Mouse (Mus musculus) lung, postnatal 4 days (tissue): Measurements from ENCODE around the gene Wdr41.

ENCODE experiments used
- DNase-seq, 2 experiments: peaks; one replicate each; pipeline ENCODE4 v3.0.0; 2021

Gene Wdr41

DNA sequence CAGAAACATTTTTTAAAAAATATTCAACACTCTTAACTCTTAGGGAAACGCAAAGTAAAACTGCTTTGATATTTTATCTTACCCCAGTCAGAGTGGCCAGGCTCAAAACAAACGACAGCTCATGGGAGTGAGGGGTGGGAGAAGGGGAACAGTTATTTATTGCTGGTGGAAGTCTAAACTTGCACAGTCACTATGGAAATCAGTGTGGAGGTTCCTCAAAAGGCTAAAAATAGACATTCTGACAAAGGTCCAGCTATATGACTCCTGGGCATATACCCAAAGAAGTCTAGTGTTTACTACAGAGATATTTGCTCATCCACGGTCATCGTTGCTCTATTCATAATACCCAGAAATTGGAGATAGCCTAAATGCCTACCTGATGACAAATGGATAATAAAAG is 62.1 kb downstream of the Wdr41 start:
- DNase-seq = no peak

DNA sequence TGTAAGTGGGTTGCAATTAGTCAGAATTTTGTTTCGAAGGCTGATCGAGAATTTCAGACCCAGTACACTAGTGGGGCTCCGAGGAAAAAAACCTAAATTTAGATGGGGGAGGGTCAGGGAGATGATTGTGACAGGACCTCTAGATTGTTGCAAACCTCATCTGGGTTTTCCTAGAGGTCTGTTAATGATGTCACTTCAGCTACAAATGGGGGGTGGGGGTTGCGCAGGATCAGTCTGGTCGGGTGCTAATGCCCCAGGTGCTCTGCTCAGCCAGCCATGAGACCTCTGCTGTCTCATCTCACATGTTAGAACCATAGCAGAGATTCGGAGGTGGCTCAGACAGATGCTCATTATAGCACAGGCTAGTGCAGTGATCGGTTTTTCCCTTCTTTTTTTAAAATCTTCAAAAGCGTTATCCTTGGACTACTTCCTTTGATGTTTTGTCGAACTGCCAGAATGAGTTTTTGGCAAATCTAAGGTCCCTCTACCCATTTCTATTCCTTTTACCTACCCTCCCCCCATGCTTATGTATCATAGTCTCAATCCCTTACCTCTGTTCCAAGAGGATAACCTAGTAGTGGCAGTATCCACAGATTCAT is 64.1 kb downstream of the Wdr41 start:
- DNase-seq = no peak

DNA sequence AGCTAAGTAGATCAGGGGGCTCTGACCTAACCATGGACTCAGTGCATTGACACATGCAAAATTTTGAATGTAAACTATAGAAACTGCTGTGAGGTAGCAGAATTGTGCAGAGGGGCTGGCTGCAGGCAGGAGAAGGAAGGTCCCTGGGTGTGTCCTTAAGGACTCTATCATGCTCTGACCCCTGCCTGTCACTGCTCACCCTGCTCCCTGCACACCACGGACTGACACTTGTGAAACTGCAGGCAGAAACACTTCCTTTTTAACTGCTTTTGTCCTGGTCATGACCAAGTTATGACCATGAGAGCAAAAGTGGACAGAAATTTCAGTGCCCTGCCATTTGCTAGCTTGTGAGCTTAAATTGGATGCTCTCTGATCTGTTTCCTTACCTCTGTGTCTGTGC is 68.0 kb downstream of the Wdr41 start:
- no peak for DNase-seq

- DNase-seq = no peak
These were observed 74.3 kb downstream of the Wdr41 start for GRCm38 (mm10) chr13:95050398-95050797.

DNA sequence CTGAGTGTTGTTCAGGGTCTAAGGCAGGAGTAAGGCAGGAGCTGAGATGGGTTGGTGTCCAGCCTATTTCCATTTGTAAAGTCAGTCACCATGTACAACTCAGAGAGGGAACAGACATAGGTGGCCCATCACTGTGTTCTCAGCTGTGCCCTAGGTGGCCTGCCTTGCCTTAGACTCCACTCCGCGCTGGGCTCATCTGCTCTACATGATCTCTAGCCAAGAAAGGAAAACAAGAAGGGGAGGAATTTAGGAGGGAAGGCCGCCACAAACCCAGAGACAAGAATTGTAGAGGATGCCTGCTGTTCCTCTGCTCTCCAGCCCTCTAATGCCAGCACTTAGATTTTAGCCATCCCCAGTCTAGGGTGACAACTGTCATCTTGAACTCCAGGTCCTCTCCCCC is 76.3 kb downstream of the Wdr41 start:
- no peak for DNase-seq

- no peak for DNase-seq
These were observed 79.7 kb downstream of the Wdr41 start for GRCm38 (mm10) chr13:95055742-95056388.

DNA sequence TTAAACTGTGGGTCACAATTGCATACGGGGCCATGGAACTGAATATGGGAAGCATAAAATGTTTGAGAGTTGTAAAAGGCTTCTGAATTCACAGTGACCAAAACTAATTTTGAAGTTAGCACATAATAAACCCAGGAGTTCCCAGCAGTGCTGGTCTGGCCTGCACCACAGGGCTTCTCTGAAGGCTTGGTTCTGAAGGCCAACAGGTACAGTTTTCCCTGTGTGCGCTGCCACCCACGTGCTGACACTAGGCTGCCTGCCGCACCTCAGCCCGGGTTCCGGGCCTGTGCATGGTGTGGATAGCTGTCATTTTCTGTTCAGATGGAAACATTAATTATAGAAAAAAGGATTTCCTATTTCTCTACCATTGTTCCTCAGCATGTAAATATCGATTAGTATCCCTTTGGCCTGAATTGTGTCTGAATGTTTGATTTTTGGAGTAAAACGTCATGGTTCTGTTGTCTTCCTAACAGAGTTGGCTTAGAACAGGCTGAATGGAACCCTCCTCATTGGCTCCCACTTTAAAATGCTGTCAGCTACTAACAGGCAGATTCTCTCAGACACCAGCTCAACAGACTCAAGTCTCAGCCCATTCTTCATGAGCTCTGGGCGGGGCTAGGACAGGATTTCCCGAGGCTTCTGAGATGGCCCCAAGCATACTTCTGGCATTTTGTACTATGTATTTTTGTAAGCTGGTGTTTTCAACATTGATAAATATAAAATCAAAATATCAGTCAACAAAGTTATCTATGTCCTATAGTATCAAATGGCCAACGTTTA is 80.5 kb downstream of the Wdr41 start:
- DNase-seq = peak; percentile 34 to 56

- DNase-seq = no peak
These were observed 82.7 kb downstream of the Wdr41 start for GRCm38 (mm10) chr13:95058885-95059284.

- DNase-seq = no peak
These were observed 87.4 kb downstream of the Wdr41 start for GRCm38 (mm10) chr13:95063390-95064017.

DNA sequence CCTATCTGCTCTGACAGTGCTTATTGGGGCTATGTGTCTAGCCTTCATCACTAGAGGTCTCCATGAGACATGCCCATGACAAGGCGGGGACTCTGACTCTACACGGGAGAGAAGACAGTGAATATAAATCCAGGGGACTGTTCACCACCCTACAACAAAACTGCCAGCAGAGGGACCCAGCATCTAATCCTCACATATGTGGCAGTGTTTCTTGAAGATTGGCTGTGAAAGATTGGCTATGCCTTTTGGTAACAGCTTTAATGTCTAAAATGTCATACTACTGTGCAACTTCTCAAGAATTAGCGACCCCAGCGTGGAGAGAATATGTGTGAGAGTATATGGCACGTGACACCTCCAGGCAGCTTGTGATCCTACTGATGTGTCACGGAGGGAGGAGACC is 91.7 kb downstream of the Wdr41 start:
- DNase-seq = peak in 1 of 2 experiments; percentile 23

DNA sequence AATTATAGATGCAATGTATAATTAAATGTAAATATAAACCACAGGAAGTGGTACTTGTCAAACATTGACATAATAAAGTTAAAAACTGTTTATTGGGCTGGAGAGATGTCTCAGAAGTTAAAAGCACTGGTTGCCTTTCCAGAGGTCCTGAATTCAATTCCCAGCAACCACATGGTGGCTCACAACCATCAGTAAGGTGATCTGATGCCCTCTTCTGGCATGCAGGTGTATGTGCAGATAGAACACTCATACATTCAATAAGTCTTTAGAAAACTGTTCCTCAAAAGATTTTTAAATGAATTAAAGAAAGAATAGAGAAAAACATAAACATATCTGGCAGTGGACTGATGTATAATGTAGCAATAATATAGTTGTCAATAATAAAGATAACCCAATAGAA is 94.1 kb downstream of the Wdr41 start:
- DNase-seq = no peak
